Mouse (Mus musculus): ENCODE measurements around the gene Aldh1a3. TPM values are rescaled to one million over a fixed set of nuclear protein-coding genes. Genes with fewer than 3 reads are reported as not detected.

Gene Aldh1a3
- polyA plus RNA-seq, 1 experiment from 2014 or later, result 2.5 TPM

GRCm38 (mm10) chr7:66427053-66427436 is 272 bp downstream of the Aldh1a3 start:
- ATAC-seq (ENCODE audit: low FRiP score), result peak; percentile 40; the same call in 1 of the 2 replicates
- peaks cover 64% of the 10 kb centered on the region for H3K27me3 ChIP-seq (ENCODE audit: control insufficient read depth, insufficient read depth, low read length)

DNA sequence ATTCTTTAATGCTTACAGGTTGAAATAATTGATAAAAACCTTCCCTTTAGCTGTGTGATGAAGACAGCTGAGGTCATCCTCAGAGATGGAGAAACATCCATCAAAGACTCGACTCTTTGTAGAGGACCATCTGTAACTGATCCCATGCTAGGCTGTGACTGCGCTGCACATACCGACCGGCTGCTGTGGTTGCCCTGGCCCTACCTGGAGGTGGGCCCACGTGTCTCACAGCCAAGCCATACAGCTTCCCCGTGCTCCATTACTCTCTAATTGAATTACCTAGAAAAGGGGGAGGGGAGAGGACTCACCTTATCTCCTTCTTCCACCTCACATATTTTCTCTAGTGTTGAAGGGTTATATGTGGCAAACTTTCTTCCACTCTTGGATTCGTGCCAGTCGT is 5.4 kb downstream of the Aldh1a3 start:
- H3K27me3 ChIP-seq (ENCODE audit: control insufficient read depth, insufficient read depth, low read length), result peaks cover 30% of the 10 kb centered on the region

More at GRCm38 (mm10) chr7:66427053-66427436, 272 bp downstream of the Aldh1a3 start:
- peak overlapping the region; percentile 41 for H3K4me3 ChIP-seq (replicated peaks; ENCODE audit: low read length)
- peaks cover 14% of the 10 kb centered on the region; the same call in 1 of the 2 replicates for H3K4me1 ChIP-seq (replicated peaks; ENCODE audit: control insufficient read depth, insufficient read depth, low read length)
- no peak for DNase-seq (ENCODE audit: low spot score)
- under 1% methylated on average over 23 of the region's 23 CpGs for WGBS
- H3K27ac ChIP-seq, result no peak overlapping the region
- H3K9ac ChIP-seq, result peak overlapping the region; percentile 49; the same call in 1 of the 2 replicates
- H3K4me2 ChIP-seq (replicated peaks), result peak overlapping the region; percentile 94
- no peaks in the 10 kb centered on the region for H3K9me3 ChIP-seq (ENCODE audit: control insufficient read depth, low read length)
- H3K36me3 ChIP-seq (replicated peaks; ENCODE audit: control insufficient read depth, insufficient read depth), result no peaks in the 10 kb centered on the region

DNA sequence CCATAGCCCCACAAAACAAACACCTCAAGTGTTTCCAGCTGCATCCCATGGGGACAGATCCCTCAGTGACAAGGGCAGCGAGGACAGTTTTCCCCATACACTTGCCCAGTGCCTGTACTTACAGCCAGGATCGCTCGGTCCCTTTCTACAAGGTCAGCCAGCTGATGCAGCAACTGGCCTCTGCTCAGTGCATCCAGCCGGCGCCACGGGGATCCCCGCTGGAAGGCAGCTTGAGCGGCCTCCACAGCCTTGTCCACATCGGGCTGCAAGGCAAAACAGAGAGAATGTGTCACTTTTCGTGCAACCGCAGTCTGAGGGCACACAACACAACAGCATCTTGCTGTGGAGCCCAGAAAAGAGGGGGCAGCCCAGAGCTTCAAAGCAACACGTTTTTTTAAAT is 8.3 kb downstream of the Aldh1a3 start:
- Histone ChIP-seq H3K4me2 (replicated peaks) (no peak overlapping the region), H3K36me3 (replicated peaks; ENCODE audit: control insufficient read depth, insufficient read depth) (no peaks in the 10 kb centered on the region), H3K4me3 (replicated peaks; ENCODE audit: low read length) (no peak overlapping the region), H3K9ac (no peak overlapping the region), H3K27ac (no peak overlapping the region), H3K4me1 (replicated peaks; ENCODE audit: control insufficient read depth, insufficient read depth, low read length) (no peaks in the 10 kb centered on the region), H3K9me3 (ENCODE audit: control insufficient read depth, low read length) (no peaks in the 10 kb centered on the region), H3K27me3 (ENCODE audit: control insufficient read depth, insufficient read depth, low read length) (peaks cover 4% of the 10 kb centered on the region; the same call in 1 of the 2 replicates)
- no peak for ATAC-seq (ENCODE audit: low FRiP score)
- whole genome bisulfite sequencing, result 48% methylated on average over 12 of the region's 12 CpGs
- no peak for DNase-seq (ENCODE audit: low spot score)

More for the DNA sequence above, 5.4 kb downstream of the Aldh1a3 start:
- Histone ChIP-seq H3K9ac (no peak overlapping the region), H3K27ac (no peak overlapping the region), H3K4me2 (replicated peaks) (no peak overlapping the region), H3K4me1 (replicated peaks; ENCODE audit: control insufficient read depth, insufficient read depth, low read length) (no peaks in the 10 kb centered on the region; the same call in 1 of the 2 replicates), H3K9me3 (ENCODE audit: control insufficient read depth, low read length) (no peaks in the 10 kb centered on the region), H3K4me3 (replicated peaks; ENCODE audit: low read length) (no peak overlapping the region), H3K36me3 (replicated peaks; ENCODE audit: control insufficient read depth, insufficient read depth) (no peaks in the 10 kb centered on the region)
- DNase-seq (ENCODE audit: low spot score), result no peak
- no peak for ATAC-seq (ENCODE audit: low FRiP score)
- 78% methylated on average over 8 of the region's 8 CpGs for WGBS

- Histone ChIP-seq H3K9ac (no peak overlapping the region), H3K4me1 (replicated peaks; ENCODE audit: control insufficient read depth, insufficient read depth, low read length) (0 out of 2 replicates have a peak, but pooled peaks cover 3% of the 10 kb centered on the region), H3K9me3 (ENCODE audit: control insufficient read depth, low read length) (no peaks in the 10 kb centered on the region), H3K36me3 (replicated peaks; ENCODE audit: control insufficient read depth, insufficient read depth) (no peaks in the 10 kb centered on the region), H3K4me3 (replicated peaks; ENCODE audit: low read length) (no peak overlapping the region), H3K4me2 (replicated peaks) (no peak overlapping the region), H3K27ac (no peak overlapping the region), H3K27me3 (ENCODE audit: control insufficient read depth, insufficient read depth, low read length) (no peaks in the 10 kb centered on the region)
- no peak for DNase-seq (ENCODE audit: low spot score)
- WGBS, result 80% methylated on average over 4 of the region's 4 CpGs
- ATAC-seq (ENCODE audit: low FRiP score), result no peak
Measured at GRCm38 (mm10) chr7:66416829-66417228, 10.5 kb downstream of the Aldh1a3 start.

DNA sequence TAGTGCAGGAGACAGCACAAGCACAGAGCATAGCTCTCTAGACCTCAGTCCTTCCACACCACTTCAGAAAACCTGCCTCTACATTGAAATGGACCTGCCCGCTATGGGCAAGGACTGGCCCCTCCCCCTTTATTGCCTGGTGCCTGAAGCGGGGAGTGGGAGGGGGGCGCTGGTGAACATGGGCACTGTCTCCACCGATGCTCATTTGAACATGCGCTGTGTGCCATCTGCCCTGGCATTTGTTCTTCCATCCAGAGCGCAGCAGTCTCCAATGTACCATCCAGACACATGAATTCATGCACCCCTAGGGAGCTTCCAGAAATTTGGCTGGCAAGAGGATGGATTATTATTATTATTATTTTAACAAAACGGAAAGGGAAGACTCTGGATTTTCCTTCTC is 14.2 kb downstream of the Aldh1a3 start:
- Histone ChIP-seq H3K36me3 (replicated peaks; ENCODE audit: control insufficient read depth, insufficient read depth) (no peaks in the 10 kb centered on the region), H3K4me2 (replicated peaks) (no peak overlapping the region)

DNA sequence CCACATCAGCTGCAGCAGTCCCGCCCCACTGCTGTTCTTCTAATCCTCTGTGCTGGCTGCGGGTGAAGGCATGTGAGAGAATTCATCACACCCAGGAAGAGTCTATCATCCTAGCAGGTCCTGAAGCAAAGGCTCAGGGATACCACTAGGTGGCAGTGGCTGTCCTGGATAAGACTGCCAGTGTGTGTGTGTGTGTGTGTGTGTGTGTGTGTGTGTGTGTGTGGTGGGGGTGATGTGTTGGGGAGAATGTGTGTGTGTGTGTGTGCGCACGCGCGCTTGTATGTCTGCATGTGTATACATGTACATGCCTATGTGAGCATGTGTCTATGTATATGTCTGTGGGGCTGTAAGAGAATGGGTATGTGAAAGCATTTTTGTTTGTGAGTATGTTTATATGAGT is 17.9 kb downstream of the Aldh1a3 start:
- Histone ChIP-seq H3K4me3 (replicated peaks; ENCODE audit: low read length) (no peak overlapping the region), H3K36me3 (replicated peaks; ENCODE audit: control insufficient read depth, insufficient read depth) (no peaks in the 10 kb centered on the region), H3K27me3 (ENCODE audit: control insufficient read depth, insufficient read depth, low read length) (no peaks in the 10 kb centered on the region), H3K27ac (no peak overlapping the region), H3K9ac (no peak overlapping the region), H3K9me3 (ENCODE audit: control insufficient read depth, low read length) (no peaks in the 10 kb centered on the region), H3K4me2 (replicated peaks) (no peak overlapping the region), H3K4me1 (replicated peaks; ENCODE audit: control insufficient read depth, insufficient read depth, low read length) (0 out of 2 replicates have a peak, but pooled peaks cover 3% of the 10 kb centered on the region)
- WGBS, result 71% methylated on average over 6 of the region's 6 CpGs
- ATAC-seq (ENCODE audit: low FRiP score), result no peak
- DNase-seq (ENCODE audit: low spot score), result no peak

More for the DNA sequence above, 14.2 kb downstream of the Aldh1a3 start:
- Histone ChIP-seq H3K27ac (no peak overlapping the region), H3K27me3 (ENCODE audit: control insufficient read depth, insufficient read depth, low read length) (no peaks in the 10 kb centered on the region), H3K9me3 (ENCODE audit: control insufficient read depth, low read length) (no peaks in the 10 kb centered on the region), H3K4me1 (replicated peaks; ENCODE audit: control insufficient read depth, insufficient read depth, low read length) (0 out of 2 replicates have a peak, but pooled peaks cover 3% of the 10 kb centered on the region), H3K4me3 (replicated peaks; ENCODE audit: low read length) (no peak overlapping the region), H3K9ac (no peak overlapping the region)
- ATAC-seq (ENCODE audit: low FRiP score), result peak; percentile 70
- no peak for DNase-seq (ENCODE audit: low spot score)
- WGBS, result 65% methylated on average over 7 of the region's 7 CpGs

DNA sequence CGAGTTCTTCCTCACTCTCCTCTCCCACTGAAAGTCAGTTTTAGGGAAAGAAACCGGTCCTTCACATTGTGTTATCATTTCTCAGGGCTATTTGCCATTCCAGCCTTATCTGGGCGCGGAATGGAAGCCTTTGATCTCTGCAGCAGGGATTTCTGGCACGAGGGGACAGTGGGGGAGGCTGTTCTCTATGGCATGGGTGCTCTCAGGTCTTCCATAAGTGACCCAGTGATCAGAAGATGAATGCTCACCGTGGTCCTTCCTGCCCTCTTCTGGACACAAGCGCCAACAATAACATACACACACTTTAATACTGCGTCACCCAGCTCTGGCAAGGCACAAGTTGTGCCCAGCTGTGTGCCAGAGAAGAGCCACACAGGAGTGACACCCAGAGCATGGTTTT is 20.3 kb downstream of the Aldh1a3 start:
- Histone ChIP-seq H3K9me3 (ENCODE audit: control insufficient read depth, low read length) (no peaks in the 10 kb centered on the region), H3K9ac (no peak overlapping the region), H3K36me3 (replicated peaks; ENCODE audit: control insufficient read depth, insufficient read depth) (no peaks in the 10 kb centered on the region), H3K4me3 (replicated peaks; ENCODE audit: low read length) (no peak overlapping the region), H3K4me1 (replicated peaks; ENCODE audit: control insufficient read depth, insufficient read depth, low read length) (no peaks in the 10 kb centered on the region), H3K4me2 (replicated peaks) (no peak overlapping the region), H3K27me3 (ENCODE audit: control insufficient read depth, insufficient read depth, low read length) (no peaks in the 10 kb centered on the region), H3K27ac (no peak overlapping the region)
- ATAC-seq (ENCODE audit: low FRiP score), result no peak
- no peak for DNase-seq (ENCODE audit: low spot score)
- 81% methylated on average over 8 of the region's 8 CpGs for WGBS

DNA sequence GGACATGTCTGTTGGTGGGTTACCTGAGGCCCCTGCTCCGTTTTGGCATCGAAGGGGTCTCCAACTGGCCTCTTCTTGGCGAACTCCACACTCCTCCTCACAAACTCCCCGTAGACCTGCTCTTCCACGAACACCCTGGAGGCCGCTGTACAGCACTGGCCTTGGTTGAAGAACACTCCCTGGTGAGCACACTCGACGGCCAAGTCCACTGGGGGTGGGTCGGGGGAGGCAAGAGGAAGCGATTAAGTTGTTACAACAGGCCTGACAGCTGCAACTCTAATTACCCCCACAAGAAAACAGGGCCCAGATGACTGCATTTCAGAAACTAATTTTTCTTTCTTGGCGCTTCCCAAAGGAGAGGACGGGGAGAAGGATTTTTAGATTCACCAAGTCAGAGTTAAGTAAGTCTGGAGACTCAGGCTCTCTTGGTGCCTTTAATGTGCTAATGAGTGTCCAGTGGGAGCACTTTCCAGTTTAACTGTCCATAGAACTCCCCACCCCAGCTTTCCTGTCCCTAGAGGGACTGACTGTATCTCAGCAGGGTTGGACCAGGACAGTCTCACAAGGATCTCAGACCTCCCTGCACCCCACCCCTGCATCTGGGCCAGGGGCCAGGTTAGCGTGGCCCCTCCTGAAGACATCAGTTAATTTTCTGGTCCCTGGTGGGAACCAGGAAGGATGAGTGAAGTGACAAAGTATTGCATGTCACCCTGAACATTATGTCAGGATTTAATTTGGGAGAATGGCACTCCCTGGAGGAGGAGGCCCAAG is 21.2 kb downstream of the Aldh1a3 start:
- Histone ChIP-seq H3K4me2 (replicated peaks) (no peak overlapping the region), H3K4me3 (replicated peaks; ENCODE audit: low read length) (no peak overlapping the region), H3K9ac (no peak overlapping the region), H3K27me3 (ENCODE audit: control insufficient read depth, insufficient read depth, low read length) (no peaks in the 10 kb centered on the region), H3K9me3 (ENCODE audit: control insufficient read depth, low read length) (no peaks in the 10 kb centered on the region), H3K36me3 (replicated peaks; ENCODE audit: control insufficient read depth, insufficient read depth) (no peaks in the 10 kb centered on the region), H3K4me1 (replicated peaks; ENCODE audit: control insufficient read depth, insufficient read depth, low read length) (no peaks in the 10 kb centered on the region), H3K27ac (no peak overlapping the region)
- DNase-seq (ENCODE audit: low spot score) (no peak), ATAC-seq (ENCODE audit: low FRiP score) (no peak)
- WGBS, result 54% methylated on average over 13 of the region's 13 CpGs

GRCm38 (mm10) chr7:66405541-66405940 is 21.8 kb downstream of the Aldh1a3 start:
- WGBS, result 53% methylated on average over 11 of the region's 11 CpGs
- Histone ChIP-seq H3K36me3 (replicated peaks; ENCODE audit: control insufficient read depth, insufficient read depth) (no peaks in the 10 kb centered on the region), H3K4me2 (replicated peaks) (no peak overlapping the region), H3K9me3 (ENCODE audit: control insufficient read depth, low read length) (no peaks in the 10 kb centered on the region), H3K27ac (no peak overlapping the region), H3K4me3 (replicated peaks; ENCODE audit: low read length) (no peak overlapping the region), H3K27me3 (ENCODE audit: control insufficient read depth, insufficient read depth, low read length) (no peaks in the 10 kb centered on the region), H3K9ac (no peak overlapping the region), H3K4me1 (replicated peaks; ENCODE audit: control insufficient read depth, insufficient read depth, low read length) (no peaks in the 10 kb centered on the region)
- no peak for DNase-seq (ENCODE audit: low spot score)
- no peak for ATAC-seq (ENCODE audit: low FRiP score)

Data from hindbrain, embryonic 14.5 days (tissue).